Comparison of ENCODE assay signal across 16 mouse cellular contexts in genomic region chr1:154126487-154126886, GRCm38 (mm10).
"Had no signal": no experiment of that assay in that cellular context is flagged by ENCODE, and none has a peak within 500 bp of the region (broad histone marks: within the 10 kb centered on the region; RNA-seq: fewer than 3 reads in every experiment).

No protein-coding gene starts in this region.

- H3K27ac ChIP-seq: kidney, embryonic 15.5 days; layer of hippocampus, adult 2 months; limb, embryonic 10.5 days; limb, embryonic 13.5 days; lung, embryonic 15.5 days had no signal

- ATAC-seq: intestine, embryonic 16.5 days had no signal

- H3K4me2 ChIP-seq: kidney, embryonic 15.5 days; limb, embryonic 13.5 days; lung, embryonic 15.5 days; midbrain, embryonic 11.5 days had no signal

- H3K27me3 ChIP-seq: kidney, embryonic 15.5 days; limb, embryonic 13.5 days; lung, embryonic 15.5 days had no signal

- H3K4me1 ChIP-seq: kidney, embryonic 15.5 days; limb, embryonic 10.5 days; limb, embryonic 13.5 days; lung, embryonic 15.5 days had no signal

- H3K4me3 ChIP-seq: kidney, embryonic 15.5 days; layer of hippocampus, adult 2 months; limb, embryonic 10.5 days; limb, embryonic 13.5 days; lung, embryonic 15.5 days had no signal

- H3K9ac ChIP-seq: kidney, embryonic 15.5 days; limb, embryonic 13.5 days; lung, embryonic 15.5 days had no signal

- H3K36me3 ChIP-seq: kidney, embryonic 15.5 days; limb, embryonic 10.5 days; limb, embryonic 13.5 days; lung, embryonic 15.5 days had no signal

- DNase-seq: kidney, adult 18-20 months; kidney, postnatal 14 days; layer of hippocampus, adult 9-11 months; lung, adult 18-20 months; lung, postnatal 14 days; lung, postnatal 4 days; midbrain, embryonic 14.5 days; right cerebral cortex, postnatal 4 days; thymus, postnatal 25 days had no signal

- H3K9me3 ChIP-seq: kidney, embryonic 15.5 days; limb, embryonic 10.5 days; limb, embryonic 13.5 days; lung, embryonic 15.5 days had no signal
